Mouse (Mus musculus): ENCODE results near the gene Nlrx1.

DNA sequence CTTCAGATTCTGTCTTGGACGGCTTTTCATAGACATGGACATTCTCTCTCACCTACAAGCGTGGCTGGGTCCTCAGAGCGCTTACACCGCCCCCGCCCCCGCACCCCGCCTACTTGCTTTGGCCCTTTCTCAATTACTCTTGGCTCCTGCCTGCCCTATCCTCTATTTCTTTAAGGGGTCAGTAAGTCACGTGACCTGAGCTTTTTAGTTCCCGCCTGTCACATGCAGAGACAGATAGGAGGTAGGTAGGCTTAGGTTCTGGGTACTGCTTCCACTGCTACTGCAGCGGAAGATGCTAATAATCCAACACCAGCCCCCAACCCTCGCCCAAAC lies 20.5 kb upstream of the Nlrx1 start:
- TF ChIP-seq GATA1 (IDR thresholded peaks at IDR 0.05; ENCODE audit: low read length) (no peak), TAL1 (IDR thresholded peaks at IDR 0.05; ENCODE audit: low read length) (no peak)

All from erythroblast, embryonic 14.5 days (primary cell).